Mouse (Mus musculus) kidney, adult 11 months (tissue): ENCODE results near the gene Nrp2.
A peak's percentile ranks its signal among the peaks of the same experiment; 100 is the strongest.

Source experiments
- DNase-seq: peaks from one replicate; pipeline ENCODE4 v3.0.0; 2022

Gene Nrp2

GRCm38 (mm10) chr1:62752661-62753333, 49.7 kb downstream of the Nrp2 start:
- DNase-seq = no peak

- no peak for DNase-seq
Measured at GRCm38 (mm10) chr1:62754066-62754835, 51.2 kb downstream of the Nrp2 start.

- no peak for DNase-seq
Measured at GRCm38 (mm10) chr1:62760086-62760485, 57.0 kb downstream of the Nrp2 start.

GRCm38 (mm10) chr1:62760565-62760964, 57.5 kb downstream of the Nrp2 start:
- no peak for DNase-seq

- no peak for DNase-seq
Measured at GRCm38 (mm10) chr1:62763779-62764178, 60.7 kb downstream of the Nrp2 start.

GRCm38 (mm10) chr1:62765171-62765570, 62.1 kb downstream of the Nrp2 start:
- DNase-seq = no peak

- DNase-seq = no peak
Measured at GRCm38 (mm10) chr1:62766766-62767165, 63.7 kb downstream of the Nrp2 start.

- DNase-seq = no peak
Measured at GRCm38 (mm10) chr1:62767611-62768010, 64.5 kb downstream of the Nrp2 start.

- no peak for DNase-seq
Measured at GRCm38 (mm10) chr1:62770576-62770975, 67.5 kb downstream of the Nrp2 start.

- no peak for DNase-seq
Measured at GRCm38 (mm10) chr1:62772391-62772790, 69.3 kb downstream of the Nrp2 start.

GRCm38 (mm10) chr1:62773105-62773920, 70.2 kb downstream of the Nrp2 start:
- DNase-seq = no peak

- no peak for DNase-seq
Measured at GRCm38 (mm10) chr1:62773921-62774191, 70.8 kb downstream of the Nrp2 start.

GRCm38 (mm10) chr1:62774288-62775218, 71.5 kb downstream of the Nrp2 start:
- DNase-seq = no peak

GRCm38 (mm10) chr1:62777320-62778235, 74.5 kb downstream of the Nrp2 start:
- DNase-seq = no peak

- no peak for DNase-seq
Measured at GRCm38 (mm10) chr1:62778910-62779309, 75.8 kb downstream of the Nrp2 start.

GRCm38 (mm10) chr1:62780068-62780761, 77.1 kb downstream of the Nrp2 start:
- DNase-seq = no peak

- DNase-seq = peak; percentile 54
Measured at GRCm38 (mm10) chr1:62782155-62782554, 79.1 kb downstream of the Nrp2 start.

- no peak for DNase-seq
Measured at GRCm38 (mm10) chr1:62782573-62782972, 79.5 kb downstream of the Nrp2 start.

- DNase-seq = no peak
Measured at GRCm38 (mm10) chr1:62783354-62784083, 80.4 kb downstream of the Nrp2 start.

- DNase-seq = no peak
Measured at GRCm38 (mm10) chr1:62784084-62784392, 81.0 kb downstream of the Nrp2 start.
